Mouse (Mus musculus) liver, embryonic 14.5 days (tissue): ENCODE results near the gene Gusb. TPM values are rescaled to one million over a fixed set of nuclear protein-coding genes. Genes with fewer than 3 reads are reported as not detected.

Experiments used
- ATAC-seq: fragments of 200-750 bp; cut with Nextera tagmentation; 2 replicates; pipeline ENCODE4 v1.8.0; 2017; ENCODE audit warnings: moderate number of reproducible peaks, mild to moderate bottlenecking, moderate library complexity; ENCODE audit not compliant: insufficient read depth
- DNase-seq, 3 experiments: peaks; one replicate each; pipeline ENCODE4 v3.0.0-alpha.2; 2012 to 2013; ENCODE audit warnings: low read depth in 3 of 3, low spot score in 3 of 3
- H3K27ac ChIP-seq: fragments of 300-500 bp; sonication (generic); 2 replicates; pipeline ENCODE4 v1.5.1; 2014; ENCODE audit warnings: moderate library complexity, mild to moderate bottlenecking, control low read depth, inconsistent platforms
- H3K27me3 ChIP-seq: fragments of 300-500 bp; sonication (generic); 2 replicates; pipeline ENCODE4 v1.6.1; 2014; ENCODE audit warnings: mild to moderate bottlenecking, low read length, moderate library complexity; ENCODE audit not compliant: control insufficient read depth, insufficient read depth
- H3K36me3 ChIP-seq: fragments of 300-500 bp; sonication (generic); replicated peaks from 2 replicates; pipeline ENCODE4 v1.6.1; 2014; ENCODE audit warnings: low read depth; ENCODE audit not compliant: control insufficient read depth, insufficient read depth
- H3K4me1 ChIP-seq, 2 experiments: fragments of 200-500 bp in 1 of 2; fragments of 300-500 bp in 1 of 2; sonication (generic) in 1 of 2; replicated peaks; 2 replicates each; pipeline ENCODE4 v1.6.1; 2012 to 2014; ENCODE audit warnings: antibody characterized with exemption in 1 of 2, inconsistent platforms in 1 of 2, low read length in 1 of 2; ENCODE audit not compliant: control insufficient read depth in 2 of 2, insufficient read depth in 2 of 2
- H3K4me2 ChIP-seq: fragments of 300-500 bp; sonication (generic); 2 replicates; pipeline ENCODE4 v1.6.1; 2014; ENCODE audit warnings: low read depth, mild to moderate bottlenecking, control low read depth, moderate library complexity
- H3K4me3 ChIP-seq, 2 experiments: fragments of 200-500 bp in 1 of 2; fragments of 300-500 bp in 1 of 2; sonication (generic) in 1 of 2; 2 replicates each; pipeline ENCODE4 v1.5.1; 2012 to 2014; ENCODE audit warnings: low read depth in 2 of 2, low read length in 2 of 2, mild to moderate bottlenecking in 2 of 2, control low read depth in 1 of 2, inconsistent platforms in 1 of 2, moderate library complexity in 1 of 2; ENCODE audit not compliant: insufficient read depth in 1 of 2
- H3K9ac ChIP-seq: fragments of 300-500 bp; sonication (generic); replicated peaks from 2 replicates; pipeline ENCODE4 v1.6.1; 2014; ENCODE audit warnings: mild to moderate bottlenecking, control low read depth, moderate library complexity
- H3K9me3 ChIP-seq: fragments of 300-500 bp; sonication (generic); 2 replicates; pipeline ENCODE4 v1.6.1; 2016; ENCODE audit warnings: low read length, mixed read lengths; ENCODE audit not compliant: control insufficient read depth
- CTCF ChIP-seq: IDR thresholded peaks from 2 replicates; pipeline ENCODE4 v1.5.1; 2016; ENCODE audit warnings: antibody characterized with exemption, low read depth, control low read depth
- EP300 ChIP-seq: IDR thresholded peaks from 2 replicates; pipeline ENCODE4 v1.6.1; 2016; ENCODE audit warnings: antibody characterized with exemption, low read depth
- WGBS: fragments of 180-500 bp; shearing (Covaris S2); extraction: QIAGEN DNeasy Blood & Tissue Kit; methylation state at CpG from one replicate; pipeline ENCODE4 v1.1.7; 2014; ENCODE audit not compliant: insufficient replicate concordance; 5-methylcytosine and 5-hydroxymethylcytosine counted together
- polyA plus RNA-seq, 2 experiments: library from polyadenylated mRNA; depleted of rRNA in 1 of 2; stranded (reverse) in 1 of 2; unstranded in 1 of 2; fragments of >200 nt; fragmentation: Nextera tagmentation in 1 of 2; extraction: Ambion mirVana in 1 of 2; gene quantifications; 2 replicates each; pipeline versions ENCODE4 v1.2.1 to v1.2.3; 2012 to 2014

Gusb gene
- polyA plus RNA-seq, 2 experiments: 18.7 to 37.9 TPM

GRCm38 (mm10) chr5:130008034-130008590 lies 5.3 kb upstream of the Gusb start:
- H3K4me1 ChIP-seq: peaks cover 0 to 4% of the 10 kb centered on the region in 2 experiments; a peak in 3 of 4 replicates
- H3K4me2 ChIP-seq: no peak overlapping the region
- peaks cover 4% of the 10 kb centered on the region for H3K9me3 ChIP-seq
- TF ChIP-seq CTCF: no peak
- no peak for TF ChIP-seq EP300
- peaks cover 2% of the 10 kb centered on the region; the same call in 1 of the 2 replicates for H3K36me3 ChIP-seq
- DNase-seq: no peak
- no peak overlapping the region for H3K9ac ChIP-seq
- H3K27me3 ChIP-seq: no peaks in the 10 kb centered on the region
- no peak for ATAC-seq
- H3K27ac ChIP-seq: no peak overlapping the region
- H3K4me3 ChIP-seq: no peak overlapping the region
- 63% methylated on average over 6 of the region's 6 CpGs for WGBS

- Histone ChIP-seq H3K9me3 (peaks cover 4% of the 10 kb centered on the region), H3K4me2 (no peak overlapping the region), H3K27ac (no peak overlapping the region), H3K36me3 (peaks cover 2% of the 10 kb centered on the region; the same call in 1 of the 2 replicates), H3K9ac (no peak overlapping the region), H3K27me3 (no peaks in the 10 kb centered on the region), H3K4me3 (no peak overlapping the region), H3K4me1 (peaks cover 0 to 7% of the 10 kb centered on the region in 2 experiments; a peak in 3 of 4 replicates)
- 46% methylated on average over 1 of the region's 1 CpGs for WGBS
- TF ChIP-seq CTCF: peak; percentile 73
- no peak for TF ChIP-seq EP300
- DNase-seq: no peak
- ATAC-seq: no peak
Observed at GRCm38 (mm10) chr5:130007344-130007743, 4.5 kb upstream of the Gusb start.

GRCm38 (mm10) chr5:130003229-130003628 lies 380 bp upstream of the Gusb start:
- WGBS: 41% methylated on average over 7 of the region's 7 CpGs
- H3K4me3 ChIP-seq: peak overlapping the region; percentile 63 to 77; a peak in 3 of 4 replicates
- DNase-seq: no peak
- H3K9me3 ChIP-seq: no peaks in the 10 kb centered on the region
- H3K27me3 ChIP-seq: no peaks in the 10 kb centered on the region
- H3K27ac ChIP-seq: peak overlapping the region; percentile 44
- H3K9ac ChIP-seq: peak overlapping the region; percentile 65
- ATAC-seq: no peak
- TF ChIP-seq CTCF: no peak
- no peak for TF ChIP-seq EP300
- no peaks in the 10 kb centered on the region for H3K36me3 ChIP-seq
- H3K4me2 ChIP-seq: peak overlapping the region; percentile 91
- peaks cover 6 to 21% of the 10 kb centered on the region in 2 experiments for H3K4me1 ChIP-seq

- H3K27ac ChIP-seq: peak overlapping the region; percentile 2
- H3K9me3 ChIP-seq: no peaks in the 10 kb centered on the region
- peaks cover 9 to 25% of the 10 kb centered on the region in 2 experiments for H3K4me1 ChIP-seq
- no peak for ATAC-seq
- peak overlapping the region; percentile 65 for H3K9ac ChIP-seq
- TF ChIP-seq CTCF: no peak
- no peak for TF ChIP-seq EP300
- H3K4me2 ChIP-seq: peak overlapping the region; percentile 91
- WGBS: 14% methylated on average over 5 of the region's 5 CpGs
- H3K4me3 ChIP-seq: peak overlapping the region; percentile 63 to 77
- no peaks in the 10 kb centered on the region for H3K27me3 ChIP-seq
- no peak for DNase-seq
- H3K36me3 ChIP-seq: no peaks in the 10 kb centered on the region; the same call in 1 of the 2 replicates
Observed at GRCm38 (mm10) chr5:130001356-130001987, 1.4 kb downstream of the Gusb start.

- Histone ChIP-seq H3K4me1 (peaks cover 9 to 25% of the 10 kb centered on the region in 2 experiments), H3K27me3 (no peaks in the 10 kb centered on the region), H3K36me3 (no peaks in the 10 kb centered on the region; the same call in 1 of the 2 replicates), H3K4me3 (no peak overlapping the region), H3K9ac (no peak overlapping the region), H3K4me2 (no peak overlapping the region; the same call in 1 of the 2 replicates), H3K27ac (no peak overlapping the region), H3K9me3 (no peaks in the 10 kb centered on the region)
- no peak for TF ChIP-seq EP300
- ATAC-seq: no peak
- no peak for DNase-seq
- 70% methylated on average over 12 of the region's 12 CpGs for WGBS
Observed at GRCm38 (mm10) chr5:130000735-130001134, 2.1 kb downstream of the Gusb start.
